Mouse (Mus musculus) leukemia stem cell, adult 10-12 weeks (primary cell): Measurements from ENCODE around the gene Myadm. TPM values are rescaled to one million over a fixed set of nuclear protein-coding genes. Genes with fewer than 3 reads are reported as not detected.

Experiments used
- polyA plus RNA-seq: library from polyadenylated mRNA; stranded (reverse); fragments of >175 nt; gene quantifications from 2 replicates; pipeline ENCODE4 v1.2.3, GENCODE M21; 2012; ENCODE audit warnings: low replicate concordance

Gene Myadm
- polyA plus RNA-seq: 2.6 and 6.5 TPM in 2 replicates

GRCm38 (mm10) chr7:3288976-3289970 lies at the start of gene Myadm, which contains the start of gene Prkcg:
Myadm (plus strand) TSS chr7:3289080.
Prkcg (plus strand) TSS chr7:3289179.

GRCm38 (mm10) chr7:3332619-3333521 lies 44.0 kb downstream of the Myadm start, which contains the start of gene Cacng7:
Cacng7 (plus strand) TSS chr7:3332955.

Other genes starting within 250 kb of the Myadm start
- gene AU018091, start 119.9 kb upstream of the Myadm start, polyA plus RNA-seq: not detected in 2 replicates
- gene Nlrp12, start 39.3 kb upstream of the Myadm start, polyA plus RNA-seq: 0.08 and 0.12 TPM in 2 replicates
- gene Prkcg, start 99 bp downstream of the Myadm start, polyA plus RNA-seq: 0.71 and 1.8 TPM in 2 replicates
- gene Cacng7, start 43.9 kb downstream of the Myadm start, polyA plus RNA-seq: 0.23 and 0.54 TPM in 2 replicates
- gene Cacng8, start 101.6 kb downstream of the Myadm start, polyA plus RNA-seq: 0.72 and 4.0 TPM in 2 replicates
- not detected in 2 replicates for gene Cacng6, start 135.1 kb downstream of the Myadm start, polyA plus RNA-seq
- gene Tarm1, start 213.5 kb downstream of the Myadm start, polyA plus RNA-seq: 0.16 TPM in 1 of 2 replicates, not detected in the other